Mouse (Mus musculus) forebrain, embryonic 16.5 days (tissue): ENCODE measurements at regions not wholly inside any gene's neighbourhood (a gene's known extent, or its start where the extent isn't known, plus 50 kb on each side); places are given as distances from the start of the nearest gene placed in this dataset.

Source experiments
- ATAC-seq: fragments of 200-750 bp; cut with Nextera tagmentation; 2 replicates; pipeline ENCODE4 v1.8.0; 2017; ENCODE audit warnings: mild to moderate bottlenecking, moderate library complexity
- H3K27ac ChIP-seq: fragments of 300-500 bp; sonication (generic); 2 replicates; pipeline ENCODE4 v1.5.1; 2014; ENCODE audit warnings: low read length, control low read depth
- H3K27me3 ChIP-seq: fragments of 300-500 bp; sonication (generic); replicated peaks from 2 replicates; pipeline ENCODE4 v1.6.1; 2014; ENCODE audit warnings: low read length; ENCODE audit not compliant: control insufficient read depth, insufficient read depth
- H3K36me3 ChIP-seq: fragments of 300-500 bp; sonication (generic); 2 replicates; pipeline ENCODE4 v1.6.1; 2014; ENCODE audit not compliant: control insufficient read depth, insufficient read depth
- H3K4me1 ChIP-seq: fragments of 300-500 bp; sonication (generic); replicated peaks from 2 replicates; pipeline ENCODE4 v1.6.1; 2014; ENCODE audit warnings: low read length; ENCODE audit not compliant: control insufficient read depth, insufficient read depth
- H3K4me2 ChIP-seq: fragments of 300-500 bp; sonication (generic); 2 replicates; pipeline ENCODE4 v1.6.1; 2014; ENCODE audit warnings: mild to moderate bottlenecking, low read length, control low read depth
- H3K4me3 ChIP-seq: fragments of 300-500 bp; sonication (generic); replicated peaks from 2 replicates; pipeline ENCODE4 v1.5.1; 2014; ENCODE audit warnings: mild to moderate bottlenecking, low read length, control low read depth
- H3K9ac ChIP-seq: fragments of 300-500 bp; sonication (generic); replicated peaks from 2 replicates; pipeline ENCODE4 v1.6.1; 2014; ENCODE audit warnings: low read depth, low read length, control low read depth
- H3K9me3 ChIP-seq: fragments of 300-500 bp; sonication (generic); 2 replicates; pipeline ENCODE4 v1.6.1; 2016; ENCODE audit warnings: low read length; ENCODE audit not compliant: control insufficient read depth
- WGBS: fragments of 180-500 bp; shearing (Covaris S2); extraction: QIAGEN DNeasy Blood & Tissue Kit; methylation state at CpG from one replicate; pipeline ENCODE4 v1.1.7; 2014; 5-methylcytosine and 5-hydroxymethylcytosine counted together

DNA sequence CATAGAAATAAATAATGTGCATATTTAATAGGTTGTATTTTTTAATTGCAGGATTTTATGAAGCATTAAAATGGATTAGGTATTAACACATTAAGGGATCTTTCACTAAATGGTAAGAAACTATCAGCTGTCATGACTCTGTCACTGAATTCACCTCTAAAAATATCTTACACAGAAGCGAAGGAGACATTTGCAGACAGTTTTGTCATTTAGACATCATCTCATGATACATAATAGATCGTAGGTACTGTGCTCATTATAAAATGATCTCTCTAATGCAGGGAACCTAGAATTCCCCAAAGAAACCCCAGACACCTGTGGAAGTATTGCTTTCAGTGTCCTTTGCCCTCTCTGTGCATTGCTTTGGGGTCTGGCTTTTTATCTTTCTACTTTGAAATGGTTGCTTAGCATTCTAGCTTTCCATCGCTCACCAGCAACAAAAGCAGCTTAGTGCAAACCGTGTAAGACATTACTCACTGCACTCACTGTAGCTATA, 1270.5 kb downstream of the Olfm4 start:
- no peak overlapping the region for H3K4me2 ChIP-seq
- no peaks in the 10 kb centered on the region for H3K9me3 ChIP-seq
- no peak overlapping the region for H3K27ac ChIP-seq
- H3K27me3 ChIP-seq = no peaks in the 10 kb centered on the region
- no peaks in the 10 kb centered on the region for H3K36me3 ChIP-seq
- WGBS = 69% methylated on average over 4 of the region's 4 CpGs
- no peak overlapping the region for H3K4me3 ChIP-seq
- peak; percentile 59 for ATAC-seq
- H3K9ac ChIP-seq = no peak overlapping the region
- no peaks in the 10 kb centered on the region for H3K4me1 ChIP-seq

DNA sequence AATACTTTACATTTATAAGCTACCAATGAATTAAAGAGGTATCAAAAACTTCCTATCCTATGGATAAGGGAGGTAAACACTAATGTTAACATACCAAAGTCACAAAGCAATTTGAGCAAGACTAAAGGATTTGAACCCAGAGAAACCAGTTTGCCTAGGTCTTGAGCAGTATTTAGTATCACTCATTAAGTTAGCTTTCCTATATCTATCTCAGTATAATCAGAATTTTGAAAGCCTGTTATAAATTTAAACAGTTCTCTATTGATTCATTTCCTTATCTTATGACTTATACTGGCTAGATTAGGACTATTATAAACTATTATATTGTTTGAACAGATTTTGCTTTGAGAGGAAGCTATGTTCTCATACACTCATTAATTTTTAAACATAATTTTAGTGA, 1271.5 kb downstream of the Olfm4 start:
- no peak overlapping the region for H3K9ac ChIP-seq
- H3K4me2 ChIP-seq = no peak overlapping the region
- H3K4me3 ChIP-seq = no peak overlapping the region
- no peaks in the 10 kb centered on the region for H3K36me3 ChIP-seq
- no peaks in the 10 kb centered on the region for H3K4me1 ChIP-seq
- H3K27ac ChIP-seq = no peak overlapping the region
- ATAC-seq = no peak
- no peaks in the 10 kb centered on the region for H3K9me3 ChIP-seq
- H3K27me3 ChIP-seq = no peaks in the 10 kb centered on the region

DNA sequence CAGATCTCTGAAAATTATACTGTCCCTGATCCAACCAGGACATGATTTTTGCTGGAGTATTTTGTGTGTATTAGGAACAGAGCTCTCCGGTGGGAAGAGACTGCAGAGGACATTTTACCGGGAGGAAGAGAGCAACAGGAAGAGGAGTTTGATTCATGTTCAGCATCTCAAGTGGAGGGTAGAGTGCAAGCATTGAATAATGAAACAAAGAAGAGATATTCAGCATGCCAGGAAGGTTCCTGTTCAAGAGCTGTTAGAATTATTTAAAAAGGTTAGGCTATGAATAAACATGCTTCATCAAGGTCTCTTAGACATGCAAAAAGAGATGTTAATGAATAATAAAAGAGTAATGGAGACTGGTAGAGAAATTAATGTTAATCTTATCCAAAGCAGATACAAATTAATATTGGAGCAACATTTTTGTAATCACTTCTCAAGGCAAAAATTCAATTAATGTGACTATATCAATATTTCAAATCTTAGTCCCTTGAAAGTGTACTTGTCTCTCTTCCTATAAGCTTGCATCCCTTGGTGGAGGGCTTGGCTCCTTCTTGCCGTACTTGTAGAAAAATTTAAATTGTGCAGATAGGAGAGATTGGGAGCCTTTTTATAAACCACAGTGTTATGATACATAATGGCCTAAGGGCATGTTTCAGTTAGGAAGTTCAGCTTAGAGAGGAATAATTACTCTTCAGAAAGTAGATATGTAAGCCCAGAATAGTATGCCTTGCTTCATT, 1283.9 kb downstream of the Olfm4 start:
- Histone ChIP-seq H3K9ac (no peak overlapping the region), H3K4me3 (no peak overlapping the region), H3K27me3 (no peaks in the 10 kb centered on the region), H3K4me1 (no peaks in the 10 kb centered on the region), H3K4me2 (no peak overlapping the region), H3K9me3 (no peaks in the 10 kb centered on the region), H3K36me3 (no peaks in the 10 kb centered on the region), H3K27ac (no peak overlapping the region)
- WGBS = 55% methylated on average over 3 of the region's 3 CpGs
- ATAC-seq = peak; percentile 33; the same call in 1 of the 2 replicates

DNA sequence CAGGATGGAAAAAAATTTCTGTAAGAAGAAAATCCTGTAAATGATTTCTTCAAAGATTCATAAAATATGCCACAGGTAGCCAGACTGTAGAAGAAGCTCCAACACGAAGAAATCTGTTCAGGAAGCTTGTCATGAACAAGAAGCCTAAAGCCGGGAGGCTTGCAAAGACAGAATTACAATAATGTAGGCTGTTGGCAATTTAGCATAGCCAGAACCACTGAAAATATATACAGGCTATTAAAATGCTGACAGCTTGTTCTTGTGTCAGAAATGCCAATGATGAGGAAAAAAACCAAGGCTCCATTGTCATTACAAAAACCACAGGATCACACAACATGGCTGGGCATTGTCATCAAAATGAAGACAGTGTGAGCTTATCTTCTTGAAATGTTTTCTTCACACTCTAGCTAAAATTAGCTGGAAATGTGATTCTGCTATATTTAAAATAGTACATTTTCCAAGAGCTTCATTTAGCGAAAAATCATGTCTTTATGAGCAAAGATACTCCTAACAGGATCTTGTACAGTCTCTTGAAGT, 1303.7 kb downstream of the Olfm4 start:
- Histone ChIP-seq H3K27ac (no peak overlapping the region), H3K4me2 (no peak overlapping the region), H3K27me3 (no peaks in the 10 kb centered on the region), H3K36me3 (no peaks in the 10 kb centered on the region), H3K4me1 (no peaks in the 10 kb centered on the region), H3K9me3 (no peaks in the 10 kb centered on the region), H3K9ac (no peak overlapping the region), H3K4me3 (no peak overlapping the region)
- no peak for ATAC-seq
- 69% methylated on average over 3 of the region's 3 CpGs for WGBS

DNA sequence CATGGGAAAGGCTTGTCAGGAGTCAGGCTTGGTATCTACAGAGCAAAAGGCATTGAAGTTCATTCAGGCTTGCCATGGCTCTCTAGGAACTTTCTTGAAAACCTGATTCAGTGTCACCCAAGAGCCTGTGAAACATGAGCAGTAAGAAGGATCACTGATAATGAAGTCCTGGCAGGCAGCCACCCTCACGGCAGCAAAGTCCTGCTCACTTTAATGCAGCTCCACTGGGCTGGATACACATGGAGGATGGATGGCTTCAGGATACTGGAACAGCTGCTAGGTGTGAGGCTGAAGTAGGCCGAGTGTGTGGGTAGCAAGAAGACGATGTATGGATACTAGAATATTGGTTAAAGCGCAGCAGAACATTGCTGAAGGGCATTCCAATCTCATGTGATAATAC, 1323.3 kb downstream of the Olfm4 start:
- ATAC-seq = peak; percentile 88
- WGBS = 15% methylated on average over 4 of the region's 4 CpGs
- no peak overlapping the region for H3K4me2 ChIP-seq

DNA sequence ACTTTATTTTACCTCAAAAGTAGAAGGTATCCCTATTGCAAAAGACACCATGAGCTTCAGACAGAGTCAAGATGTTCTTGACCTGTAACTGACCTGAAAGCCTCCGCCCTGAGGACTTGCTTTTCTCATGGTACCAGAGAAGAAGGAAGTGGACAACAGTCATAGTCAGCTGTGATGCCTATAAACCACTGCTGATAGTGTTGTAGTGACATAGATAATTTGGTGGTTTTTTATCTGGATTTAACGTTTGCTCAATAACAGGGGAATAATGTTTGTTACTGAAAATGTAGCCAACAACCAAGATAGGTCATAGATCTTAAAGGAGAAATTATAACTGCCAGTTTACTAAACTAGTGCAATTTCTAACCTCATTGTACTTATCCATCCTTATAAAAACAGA, 1357.2 kb downstream of the Olfm4 start:
- Histone ChIP-seq H3K4me1 (no peaks in the 10 kb centered on the region), H3K27ac (no peak overlapping the region), H3K4me3 (no peak overlapping the region), H3K9ac (no peak overlapping the region), H3K36me3 (no peaks in the 10 kb centered on the region), H3K4me2 (no peak overlapping the region), H3K9me3 (no peaks in the 10 kb centered on the region), H3K27me3 (no peaks in the 10 kb centered on the region)
- WGBS = 85% methylated on average over 2 of the region's 2 CpGs
- ATAC-seq = no peak

More for the DNA sequence above, 1323.3 kb downstream of the Olfm4 start:
- H3K9ac ChIP-seq = no peak overlapping the region
- H3K27me3 ChIP-seq = no peaks in the 10 kb centered on the region
- no peak overlapping the region for H3K27ac ChIP-seq
- no peak overlapping the region for H3K4me3 ChIP-seq
- H3K36me3 ChIP-seq = no peaks in the 10 kb centered on the region
- peaks cover 5% of the 10 kb centered on the region for H3K4me1 ChIP-seq
- H3K9me3 ChIP-seq = no peaks in the 10 kb centered on the region

DNA sequence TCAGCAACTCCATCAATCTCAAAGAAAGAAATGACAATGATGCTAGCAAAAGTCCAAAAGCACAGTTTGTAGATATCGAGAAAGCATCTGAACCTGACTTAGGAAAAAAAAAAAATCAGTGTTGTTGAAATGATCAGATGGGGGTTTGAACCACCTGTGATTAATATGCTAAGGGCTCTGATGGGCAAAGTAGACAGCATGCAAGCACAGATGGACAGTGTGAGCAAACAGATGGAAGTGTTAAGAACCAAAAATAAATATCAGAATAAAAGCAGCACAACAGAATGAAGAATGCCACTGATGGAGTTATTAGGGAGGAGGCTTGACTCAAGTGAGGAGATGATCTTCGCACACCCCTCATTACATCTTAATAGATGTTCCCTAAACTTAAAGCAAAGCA, 1403.7 kb downstream of the Olfm4 start:
- no peak for ATAC-seq
- no peaks in the 10 kb centered on the region for H3K9me3 ChIP-seq
- H3K36me3 ChIP-seq = no peaks in the 10 kb centered on the region
- H3K27ac ChIP-seq = no peak overlapping the region
- H3K4me3 ChIP-seq = no peak overlapping the region
- H3K4me2 ChIP-seq = no peak overlapping the region
- 79% methylated on average over 2 of the region's 2 CpGs for WGBS
- no peaks in the 10 kb centered on the region for H3K27me3 ChIP-seq
- H3K4me1 ChIP-seq = no peaks in the 10 kb centered on the region
- no peak overlapping the region for H3K9ac ChIP-seq
